Mouse (Mus musculus): ENCODE data around the gene Slc22a1.

DNA sequence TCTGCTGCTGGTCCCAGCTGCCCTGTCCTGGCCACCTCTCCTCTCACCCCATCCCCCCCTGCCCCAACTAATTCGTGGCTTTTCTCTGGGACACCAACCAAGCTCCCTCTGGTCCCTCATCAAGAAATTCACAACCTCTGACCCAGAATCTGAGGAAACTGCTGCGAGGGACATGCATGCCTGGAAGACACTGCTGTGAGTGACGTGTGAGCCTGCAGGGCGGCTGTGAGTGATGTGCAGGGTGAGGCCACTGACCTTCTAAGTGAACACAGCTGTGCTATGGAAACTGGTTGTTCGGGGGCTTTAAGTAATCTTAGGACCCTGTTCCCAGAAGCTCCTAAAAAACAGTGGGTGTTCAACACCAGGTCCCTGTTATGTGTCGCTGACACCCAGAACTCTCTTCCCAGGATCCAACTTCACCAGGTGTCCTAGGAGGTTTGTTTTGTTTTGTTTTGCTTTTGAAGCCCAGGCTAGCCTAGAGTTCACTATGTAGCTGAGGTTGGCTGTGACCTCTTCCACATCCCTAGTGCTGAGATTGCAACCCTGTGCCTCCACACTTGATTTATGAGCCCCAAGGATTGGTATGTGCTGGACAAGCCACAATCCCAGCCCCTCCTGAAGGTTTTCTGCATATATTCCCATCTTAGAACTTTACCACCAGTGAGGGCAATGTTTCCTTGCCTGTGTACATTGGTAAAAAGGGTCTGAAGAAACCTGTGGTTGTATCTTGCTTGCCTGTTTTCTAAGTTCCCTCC lies 44.5 kb downstream of the Slc22a1 start:
- TF ChIP-seq CTCF (conservative IDR thresholded peaks at IDR 0.05; ENCODE audit: low read length) (no peak), POU5F1 (IDR thresholded peaks at IDR 0.05; ENCODE audit: borderline replicate concordance, low read length) (no peak)

Data from E14TG2a.4 (cell line).